Mouse (Mus musculus): ENCODE data around the gene Ephb2. TPM values are rescaled to one million over a fixed set of nuclear protein-coding genes. Genes with fewer than 3 reads are reported as not detected.

The Ephb2 gene
- polyA plus RNA-seq, 1 experiment = 21.7 TPM

- TF ChIP-seq POLR2AphosphoS2 (IDR thresholded peaks at IDR 0.05; ENCODE audit: insufficient read length, low read depth) (no peak), POLR2A (IDR thresholded peaks at IDR 0.05; ENCODE audit: insufficient read length, low read depth) (no peak), TCF3 (IDR thresholded peaks at IDR 0.05; ENCODE audit: insufficient read length, low read depth) (no peak), TCF12 (IDR thresholded peaks at IDR 0.05; ENCODE audit: insufficient read depth, poor library complexity, severe bottlenecking) (no peak), REST (IDR thresholded peaks at IDR 0.05; ENCODE audit: insufficient read depth, insufficient read length) (no peak), SRF (IDR thresholded peaks at IDR 0.05; ENCODE audit: control insufficient read depth, insufficient read length, low read depth) (no peak), CEBPB (IDR thresholded peaks at IDR 0.05; ENCODE audit: insufficient read depth, poor library complexity, severe bottlenecking) (no peak), USF1 (IDR thresholded peaks at IDR 0.05; ENCODE audit: low read depth) (no peak), MAX (IDR thresholded peaks at IDR 0.05; ENCODE audit: low read depth) (no peak), MYOD1 (IDR thresholded peaks at IDR 0.05; ENCODE audit: control insufficient read depth in 1 of 3, insufficient read length in 2 of 3, low read depth in 2 of 3) (no peak), E2F4 (IDR thresholded peaks at IDR 0.05; ENCODE audit: insufficient read depth) (no peak), MYOG (IDR thresholded peaks at IDR 0.05; ENCODE audit: control insufficient read depth in 1 of 3, insufficient read depth in 1 of 3, insufficient read length in 2 of 3, low read depth in 2 of 3) (no peak)
- Histone ChIP-seq H3K36me3 (ENCODE audit: control insufficient read depth, insufficient read depth) (no peaks in the 10 kb centered on the region), H3K27me3 (ENCODE audit: control insufficient read depth, insufficient read depth, insufficient read length) (no peaks in the 10 kb centered on the region), H3K4me2 (ENCODE audit: low read depth) (peak overlapping the region; percentile 79), H3K4me3 (peak overlapping the region; percentile 30), H3ac (ENCODE audit: control insufficient read depth, insufficient read length) (peak overlapping the region; percentile 73), H3K79me2 (ENCODE audit: control insufficient read depth, insufficient read depth) (peaks cover 19% of the 10 kb centered on the region)
Measured at GRCm38 (mm10) chr4:136836387-136836931, 671 bp upstream of the Ephb2 start.

- Histone ChIP-seq H3ac (ENCODE audit: control insufficient read depth, insufficient read length) (peak overlapping the region; percentile 73), H3K4me2 (ENCODE audit: low read depth) (peak overlapping the region; percentile 98), H3K79me2 (ENCODE audit: control insufficient read depth, insufficient read depth) (peaks cover 26% of the 10 kb centered on the region), H3K36me3 (ENCODE audit: control insufficient read depth, insufficient read depth) (no peaks in the 10 kb centered on the region), H3K4me3 (peak overlapping the region; percentile 30), H3K27me3 (ENCODE audit: control insufficient read depth, insufficient read depth, insufficient read length) (no peaks in the 10 kb centered on the region)
- TF ChIP-seq MYOG (IDR thresholded peaks at IDR 0.05; ENCODE audit: control insufficient read depth in 1 of 3, insufficient read depth in 1 of 3, insufficient read length in 2 of 3, low read depth in 2 of 3) (peak in 2 of 3 experiments; percentile 4 to 77), USF1 (IDR thresholded peaks at IDR 0.05; ENCODE audit: low read depth) (no peak), MYOD1 (IDR thresholded peaks at IDR 0.05; ENCODE audit: control insufficient read depth in 1 of 3, insufficient read length in 2 of 3, low read depth in 2 of 3) (peak in 1 of 3 experiments; percentile 51), POLR2AphosphoS2 (IDR thresholded peaks at IDR 0.05; ENCODE audit: insufficient read length, low read depth) (no peak), TCF12 (IDR thresholded peaks at IDR 0.05; ENCODE audit: insufficient read depth, poor library complexity, severe bottlenecking) (no peak), REST (IDR thresholded peaks at IDR 0.05; ENCODE audit: insufficient read depth, insufficient read length) (no peak), CEBPB (IDR thresholded peaks at IDR 0.05; ENCODE audit: insufficient read depth, poor library complexity, severe bottlenecking) (no peak), POLR2A (IDR thresholded peaks at IDR 0.05; ENCODE audit: insufficient read length, low read depth) (peak; percentile 11), TCF3 (IDR thresholded peaks at IDR 0.05; ENCODE audit: insufficient read length, low read depth) (peak; percentile 0), E2F4 (IDR thresholded peaks at IDR 0.05; ENCODE audit: insufficient read depth) (no peak), SRF (IDR thresholded peaks at IDR 0.05; ENCODE audit: control insufficient read depth, insufficient read length, low read depth) (no peak)
Measured at GRCm38 (mm10) chr4:136834815-136835620, 770 bp downstream of the Ephb2 start.

- peaks cover 26% of the 10 kb centered on the region for H3K79me2 ChIP-seq (ENCODE audit: control insufficient read depth, insufficient read depth)
- TF ChIP-seq CEBPB (IDR thresholded peaks at IDR 0.05; ENCODE audit: insufficient read depth, poor library complexity, severe bottlenecking) = no peak
- no peak for TF ChIP-seq MYOG (IDR thresholded peaks at IDR 0.05; ENCODE audit: control insufficient read depth in 1 of 3, insufficient read depth in 1 of 3, insufficient read length in 2 of 3, low read depth in 2 of 3)
- TF ChIP-seq USF1 (IDR thresholded peaks at IDR 0.05; ENCODE audit: low read depth) = no peak
- TF ChIP-seq MYOD1 (IDR thresholded peaks at IDR 0.05; ENCODE audit: control insufficient read depth in 1 of 3, insufficient read length in 2 of 3, low read depth in 2 of 3) = no peak
- no peak for TF ChIP-seq SRF (IDR thresholded peaks at IDR 0.05; ENCODE audit: control insufficient read depth, insufficient read length, low read depth)
- TF ChIP-seq POLR2AphosphoS2 (IDR thresholded peaks at IDR 0.05; ENCODE audit: insufficient read length, low read depth) = no peak
- no peak for TF ChIP-seq TCF12 (IDR thresholded peaks at IDR 0.05; ENCODE audit: insufficient read depth, poor library complexity, severe bottlenecking)
- TF ChIP-seq E2F4 (IDR thresholded peaks at IDR 0.05; ENCODE audit: insufficient read depth) = no peak
- TF ChIP-seq POLR2A (IDR thresholded peaks at IDR 0.05; ENCODE audit: insufficient read length, low read depth) = no peak
- no peak for TF ChIP-seq MAX (IDR thresholded peaks at IDR 0.05; ENCODE audit: low read depth)
- TF ChIP-seq TCF3 (IDR thresholded peaks at IDR 0.05; ENCODE audit: insufficient read length, low read depth) = no peak
- no peak for TF ChIP-seq REST (IDR thresholded peaks at IDR 0.05; ENCODE audit: insufficient read depth, insufficient read length)
- H3K4me3 ChIP-seq = peak overlapping the region; percentile 30
- H3K36me3 ChIP-seq (ENCODE audit: control insufficient read depth, insufficient read depth) = no peaks in the 10 kb centered on the region
- no peaks in the 10 kb centered on the region for H3K27me3 ChIP-seq (ENCODE audit: control insufficient read depth, insufficient read depth, insufficient read length)
- H3ac ChIP-seq (ENCODE audit: control insufficient read depth, insufficient read length) = peak overlapping the region; percentile 73
- H3K4me2 ChIP-seq (ENCODE audit: low read depth) = peak overlapping the region; percentile 98
Measured at GRCm38 (mm10) chr4:136834439-136834814, 1.4 kb downstream of the Ephb2 start.

- H3K4me3 ChIP-seq = peak overlapping the region; percentile 30
- H3K27me3 ChIP-seq (ENCODE audit: control insufficient read depth, insufficient read depth, insufficient read length) = no peaks in the 10 kb centered on the region
Measured at GRCm38 (mm10) chr4:136833619-136834351, 2.0 kb downstream of the Ephb2 start.

More at GRCm38 (mm10) chr4:136833619-136834351, 2.0 kb downstream of the Ephb2 start:
- Histone ChIP-seq H3K4me2 (ENCODE audit: low read depth) (peak overlapping the region; percentile 98), H3ac (ENCODE audit: control insufficient read depth, insufficient read length) (no peak overlapping the region), H3K36me3 (ENCODE audit: control insufficient read depth, insufficient read depth) (no peaks in the 10 kb centered on the region), H3K79me2 (ENCODE audit: control insufficient read depth, insufficient read depth) (peaks cover 26% of the 10 kb centered on the region)
- TF ChIP-seq CEBPB (IDR thresholded peaks at IDR 0.05; ENCODE audit: insufficient read depth, poor library complexity, severe bottlenecking) (no peak), TCF3 (IDR thresholded peaks at IDR 0.05; ENCODE audit: insufficient read length, low read depth) (peak; percentile 57), REST (IDR thresholded peaks at IDR 0.05; ENCODE audit: insufficient read depth, insufficient read length) (no peak), MYOG (IDR thresholded peaks at IDR 0.05; ENCODE audit: control insufficient read depth in 1 of 3, insufficient read depth in 1 of 3, insufficient read length in 2 of 3, low read depth in 2 of 3) (peak; percentile 6 to 95 (median 87)), MYOD1 (IDR thresholded peaks at IDR 0.05; ENCODE audit: control insufficient read depth in 1 of 3, insufficient read length in 2 of 3, low read depth in 2 of 3) (peak in 2 of 3 experiments; percentile 78 to 83), MAX (IDR thresholded peaks at IDR 0.05; ENCODE audit: low read depth) (no peak), E2F4 (IDR thresholded peaks at IDR 0.05; ENCODE audit: insufficient read depth) (no peak), POLR2AphosphoS2 (IDR thresholded peaks at IDR 0.05; ENCODE audit: insufficient read length, low read depth) (no peak), TCF12 (IDR thresholded peaks at IDR 0.05; ENCODE audit: insufficient read depth, poor library complexity, severe bottlenecking) (peak; percentile 48), USF1 (IDR thresholded peaks at IDR 0.05; ENCODE audit: low read depth) (no peak), POLR2A (IDR thresholded peaks at IDR 0.05; ENCODE audit: insufficient read length, low read depth) (peak; percentile 22), SRF (IDR thresholded peaks at IDR 0.05; ENCODE audit: control insufficient read depth, insufficient read length, low read depth) (no peak)

All from myocyte (in vitro differentiated cells).